Mouse (Mus musculus) midbrain, postnatal 0 days (tissue): ENCODE results near the gene Tmem231. TPM values are rescaled to one million over a fixed set of nuclear protein-coding genes. Genes with fewer than 3 reads are reported as not detected.

ENCODE experiments used
- ATAC-seq: fragments of 200-750 bp; cut with Nextera tagmentation; 2 replicates; pipeline ENCODE4 v1.8.0; 2017; ENCODE audit warnings: moderate number of reproducible peaks, mild to moderate bottlenecking, moderate TSS enrichment, moderate library complexity; ENCODE audit not compliant: low FRiP score
- DNase-seq: peaks from one replicate; pipeline ENCODE4 v3.0.0-alpha.2; 2015; ENCODE audit warnings: low spot score
- H3K27ac ChIP-seq: fragments of 300-500 bp; sonication (generic); 2 replicates; pipeline ENCODE4 v1.5.1; 2014; ENCODE audit warnings: low read depth, mild to moderate bottlenecking, low read length, mixed read lengths
- H3K27me3 ChIP-seq: fragments of 300-500 bp; sonication (generic); 2 replicates; pipeline ENCODE4 v1.6.1; 2014; ENCODE audit warnings: low read length, control low read depth, mixed read lengths; ENCODE audit not compliant: insufficient read depth
- H3K36me3 ChIP-seq: fragments of 300-500 bp; sonication (generic); 2 replicates; pipeline ENCODE4 v1.6.1; 2014; ENCODE audit warnings: low read length, control low read depth, mixed read lengths; ENCODE audit not compliant: insufficient read depth
- H3K4me1 ChIP-seq: fragments of 300-500 bp; sonication (generic); 2 replicates; pipeline ENCODE4 v1.6.1; 2014; ENCODE audit warnings: mild to moderate bottlenecking, control low read depth, antibody characterized with exemption, low read length, mixed read lengths; ENCODE audit not compliant: insufficient read depth
- H3K4me2 ChIP-seq: fragments of 300-500 bp; sonication (generic); 2 replicates; pipeline ENCODE4 v1.6.1; 2014; ENCODE audit warnings: low read depth, mild to moderate bottlenecking, low read length, mixed read lengths; ENCODE audit not compliant: poor library complexity, severe bottlenecking
- H3K4me3 ChIP-seq: fragments of 300-500 bp; sonication (generic); 2 replicates; pipeline ENCODE4 v1.5.1; 2014; ENCODE audit warnings: low read depth, mild to moderate bottlenecking, low read length, moderate library complexity
- H3K9ac ChIP-seq: fragments of 300-500 bp; sonication (generic); replicated peaks from 2 replicates; pipeline ENCODE4 v1.6.1; 2014; ENCODE audit warnings: mild to moderate bottlenecking, low read length, moderate library complexity, mixed read lengths; ENCODE audit not compliant: poor library complexity, severe bottlenecking
- H3K9me3 ChIP-seq: fragments of 300-500 bp; sonication (generic); 2 replicates; pipeline ENCODE4 v1.6.1; 2016; ENCODE audit warnings: low read length, control low read depth
- CTCF ChIP-seq: IDR thresholded peaks from 2 replicates; pipeline ENCODE4 v1.5.1; 2016; ENCODE audit warnings: antibody characterized with exemption, mild to moderate bottlenecking
- WGBS: fragments of 180-500 bp; shearing (Covaris S2); extraction: QIAGEN DNeasy Blood & Tissue Kit; methylation state at CpG from one replicate; pipeline ENCODE4 v1.1.7; 2014; 5-methylcytosine and 5-hydroxymethylcytosine counted together
- polyA plus RNA-seq: library from polyadenylated mRNA; unstranded; fragments of >200 nt; fragmentation: Nextera tagmentation; extraction: Ambion mirVana; gene quantifications from 2 replicates; pipeline ENCODE4 v1.2.1, GENCODE M21; 2015
- total RNA-seq: library from RNA; depleted of rRNA; stranded (reverse); fragments of >200 nt; gene quantifications from 2 replicates; pipeline ENCODE4 v1.2.3, GENCODE M21; 2014

The Tmem231 gene
- total and polyA plus RNA-seq, 2 experiments from 2014 or later, result 17.3 to 21.3 TPM

- no peaks in the 10 kb centered on the region for H3K4me1 ChIP-seq
- no peaks in the 10 kb centered on the region for H3K9me3 ChIP-seq
- DNase-seq, result no peak
- H3K4me2 ChIP-seq, result no peak overlapping the region
- no peak for TF ChIP-seq CTCF
- ATAC-seq, result no peak
- 13% methylated on average over 5 of the region's 5 CpGs for WGBS
- H3K27me3 ChIP-seq, result no peaks in the 10 kb centered on the region
- peaks cover 5% of the 10 kb centered on the region; the same call in 1 of the 2 replicates for H3K36me3 ChIP-seq
- no peak overlapping the region for H3K27ac ChIP-seq
- no peak overlapping the region for H3K9ac ChIP-seq
- no peak overlapping the region for H3K4me3 ChIP-seq
Observed at GRCm38 (mm10) chr8:111968991-111969390, 35.3 kb upstream of the Tmem231 start.

- Histone ChIP-seq H3K4me3 (no peak overlapping the region), H3K27ac (no peak overlapping the region), H3K9me3 (no peaks in the 10 kb centered on the region), H3K36me3 (peaks cover 5% of the 10 kb centered on the region; the same call in 1 of the 2 replicates), H3K4me2 (no peak overlapping the region), H3K9ac (no peak overlapping the region), H3K27me3 (no peaks in the 10 kb centered on the region), H3K4me1 (no peaks in the 10 kb centered on the region)
- no peak for ATAC-seq
- no peak for TF ChIP-seq CTCF
- no peak for DNase-seq
- 67% methylated on average over 10 of the region's 10 CpGs for WGBS
Observed at GRCm38 (mm10) chr8:111968541-111968940, 34.9 kb upstream of the Tmem231 start.

DNA sequence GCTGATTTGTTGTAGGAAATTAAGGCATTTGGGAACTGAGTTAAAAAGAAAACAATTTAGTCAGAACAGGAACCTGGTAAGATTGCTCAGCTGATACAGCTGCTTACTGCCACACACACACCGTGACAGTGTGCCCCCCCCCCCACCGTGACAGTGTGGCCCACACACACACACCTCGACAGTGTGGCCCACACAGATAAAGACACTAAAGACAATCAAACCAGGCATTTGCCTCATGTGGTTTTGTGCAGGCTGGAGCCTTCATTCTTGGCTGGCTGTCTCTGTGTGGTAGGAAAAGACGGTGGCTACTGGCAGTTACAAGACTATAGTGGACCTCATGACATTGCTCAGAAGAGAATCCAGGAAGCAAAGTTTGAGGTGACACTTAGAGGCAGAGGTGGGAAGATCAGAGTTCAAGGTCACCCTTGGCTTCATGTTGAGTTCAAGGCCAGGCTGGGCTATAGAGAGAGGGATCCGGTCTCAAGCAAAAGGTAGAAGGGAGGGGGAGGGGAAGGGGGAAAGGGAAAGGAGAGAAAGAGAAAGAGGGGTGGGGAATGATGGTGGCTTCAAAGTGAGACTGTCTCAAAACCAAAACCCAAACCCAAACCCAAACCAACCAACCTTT is 33.7 kb upstream of the Tmem231 start:
- ATAC-seq, result no peak
- Histone ChIP-seq H3K9ac (no peak overlapping the region), H3K36me3 (peaks cover 5% of the 10 kb centered on the region; the same call in 1 of the 2 replicates), H3K4me3 (no peak overlapping the region), H3K27ac (no peak overlapping the region), H3K27me3 (no peaks in the 10 kb centered on the region), H3K4me1 (no peaks in the 10 kb centered on the region), H3K4me2 (no peak overlapping the region), H3K9me3 (no peaks in the 10 kb centered on the region)
- no peak for DNase-seq
- TF ChIP-seq CTCF, result no peak
- 83% methylated on average over 5 of the region's 5 CpGs for whole genome bisulfite sequencing

GRCm38 (mm10) chr8:111964849-111965561 is 31.3 kb upstream of the Tmem231 start:
- Histone ChIP-seq H3K4me3 (no peak overlapping the region), H3K9ac (no peak overlapping the region), H3K4me1 (no peaks in the 10 kb centered on the region), H3K9me3 (no peaks in the 10 kb centered on the region), H3K4me2 (no peak overlapping the region), H3K27ac (no peak overlapping the region), H3K27me3 (no peaks in the 10 kb centered on the region), H3K36me3 (no peaks in the 10 kb centered on the region)
- no peak for ATAC-seq
- no peak for DNase-seq
- 71% methylated on average over 7 of the region's 7 CpGs for WGBS
- TF ChIP-seq CTCF, result no peak

DNA sequence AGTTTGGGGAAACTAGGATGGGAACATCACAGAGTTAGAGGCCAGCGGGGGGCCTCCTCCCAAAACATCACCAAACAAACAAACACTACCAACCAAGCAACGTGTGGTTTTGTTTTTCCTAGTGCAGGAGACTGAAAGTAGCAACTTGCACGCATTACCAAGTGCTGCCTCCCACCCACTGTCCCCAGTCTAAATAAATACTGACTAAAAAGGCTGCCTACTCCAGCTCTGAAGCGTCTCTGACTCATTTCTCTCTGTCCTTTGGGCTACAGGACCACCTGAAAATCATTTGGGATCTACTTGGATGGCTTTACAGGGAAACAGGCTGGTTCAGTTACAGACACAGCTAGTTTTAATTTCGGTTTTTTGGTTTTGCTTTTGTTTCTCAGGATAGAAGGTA is 30.7 kb upstream of the Tmem231 start:
- Histone ChIP-seq H3K9me3 (no peaks in the 10 kb centered on the region), H3K9ac (no peak overlapping the region), H3K27me3 (no peaks in the 10 kb centered on the region), H3K27ac (no peak overlapping the region), H3K4me3 (no peak overlapping the region), H3K4me1 (no peaks in the 10 kb centered on the region), H3K36me3 (no peaks in the 10 kb centered on the region), H3K4me2 (no peak overlapping the region)
- DNase-seq, result no peak
- 76% methylated on average over 5 of the region's 5 CpGs for WGBS
- ATAC-seq, result no peak
- TF ChIP-seq CTCF, result no peak

- Histone ChIP-seq H3K4me1 (no peaks in the 10 kb centered on the region), H3K27me3 (no peaks in the 10 kb centered on the region), H3K4me2 (no peak overlapping the region), H3K4me3 (no peak overlapping the region), H3K27ac (no peak overlapping the region), H3K36me3 (no peaks in the 10 kb centered on the region), H3K9ac (no peak overlapping the region), H3K9me3 (no peaks in the 10 kb centered on the region)
- ATAC-seq (no peak), DNase-seq (no peak)
- 84% methylated on average over 4 of the region's 4 CpGs for WGBS
- no peak for TF ChIP-seq CTCF
Observed at GRCm38 (mm10) chr8:111963546-111963945, 29.9 kb upstream of the Tmem231 start.
